Mouse (Mus musculus): ENCODE results near the gene Rhox2a. TPM values are rescaled to one million over a fixed set of nuclear protein-coding genes. Genes with fewer than 3 reads are reported as not detected.
"Not testable (repeated sequence)": the region's sequence is repeated elsewhere in the genome, so short reads cannot be mapped to it uniquely, and the experiment has no call there.

The Rhox2a gene
- polyA plus RNA-seq (2012; rRNA removed), result not detected in 2 replicates

- not testable (repeated sequence) for DNase-seq (ENCODE audit: low read depth)
Observed at GRCm38 (mm10) chrX:37244676-37245075, at the start of gene Rhox2a. Rhox2a (plus strand) TSS chrX:37244976.

- DNase-seq (ENCODE audit: low read depth), result no peak
Observed at GRCm38 (mm10) chrX:37198676-37199075, 46.1 kb upstream of the Rhox2a start.

GRCm38 (mm10) chrX:37210941-37211340, 33.8 kb upstream of the Rhox2a start, which contains the start of gene Gm9:
Gm9 (minus strand) TSS chrX:37211041.
- no peak for DNase-seq (ENCODE audit: low read depth)

GRCm38 (mm10) chrX:37222158-37222557, 22.6 kb upstream of the Rhox2a start, which contains the start of gene Rhox1:
Rhox1 (minus strand) TSS chrX:37222258.
- DNase-seq (ENCODE audit: low read depth), result not testable (repeated sequence)

- not testable (repeated sequence) for DNase-seq (ENCODE audit: low read depth)
Observed at GRCm38 (mm10) chrX:37249619-37250018, 4.8 kb downstream of the Rhox2a start, which contains the start of gene Rhox3a. Rhox3a (plus strand) TSS chrX:37249919.

GRCm38 (mm10) chrX:37265038-37265437, 20.3 kb downstream of the Rhox2a start, which contains the start of gene Rhox4a:
Rhox4a (plus strand) TSS chrX:37265338.
- not testable (repeated sequence) for DNase-seq (ENCODE audit: low read depth)

Other genes with a start within 250 kb of the Rhox2a start
- 0.08 TPM in 1 of 2 replicates, not detected in the other for gene Sowahd, start 196.1 kb upstream of the Rhox2a start, polyA plus RNA-seq (2012; rRNA removed)
- 89.9 and 144 TPM in 2 replicates for gene Rpl39, start 159.6 kb upstream of the Rhox2a start, polyA plus RNA-seq (2012; rRNA removed)
- gene Upf3b, start 134.7 kb upstream of the Rhox2a start, polyA plus RNA-seq (2012; rRNA removed), result 6.3 and 7.8 TPM in 2 replicates
- gene Nkap, start 118.2 kb upstream of the Rhox2a start, polyA plus RNA-seq (2012; rRNA removed), result 1.9 and 2.6 TPM in 2 replicates
- gene Akap14, start 76.1 kb upstream of the Rhox2a start, polyA plus RNA-seq (2012; rRNA removed), result 0.05 and 0.27 TPM in 2 replicates
- gene Ndufa1, start 53.8 kb upstream of the Rhox2a start, polyA plus RNA-seq (2012; rRNA removed), result 695 and 780 TPM in 2 replicates
- gene Rnf113a1, start 53.7 kb upstream of the Rhox2a start, polyA plus RNA-seq (2012; rRNA removed), result 2.1 and 2.7 TPM in 2 replicates
- gene Gm9, start 33.9 kb upstream of the Rhox2a start, polyA plus RNA-seq (2012; rRNA removed), result not detected in 2 replicates
- gene Rhox1, start 22.7 kb upstream of the Rhox2a start, polyA plus RNA-seq (2012; rRNA removed), result not detected in 2 replicates
- not detected in 2 replicates for gene Rhox3a, start 4.9 kb downstream of the Rhox2a start, polyA plus RNA-seq (2012; rRNA removed)
- not detected in 2 replicates for gene Rhox4a, start 20.4 kb downstream of the Rhox2a start, polyA plus RNA-seq (2012; rRNA removed)
- not detected in 2 replicates for gene Rhox3a2, start 135.1 kb downstream of the Rhox2a start, polyA plus RNA-seq (2012; rRNA removed)
- gene Rhox4a2, start 145.9 kb downstream of the Rhox2a start, polyA plus RNA-seq (2012; rRNA removed), result not detected in 2 replicates
- gene Rhox2b, start 167.1 kb downstream of the Rhox2a start, polyA plus RNA-seq (2012; rRNA removed), result not detected in 2 replicates
- gene Rhox4b, start 187.5 kb downstream of the Rhox2a start, polyA plus RNA-seq (2012; rRNA removed), result not detected in 2 replicates
- gene Rhox2c, start 208.7 kb downstream of the Rhox2a start, polyA plus RNA-seq (2012; rRNA removed), result not detected in 2 replicates
- not detected in 2 replicates for gene Rhox3c, start 213.6 kb downstream of the Rhox2a start, polyA plus RNA-seq (2012; rRNA removed)
- not detected in 2 replicates for gene Rhox4c, start 235.4 kb downstream of the Rhox2a start, polyA plus RNA-seq (2012; rRNA removed)
- not detected in 2 replicates for gene Rhox2d, start 248.5 kb downstream of the Rhox2a start, polyA plus RNA-seq (2012; rRNA removed)